Mouse (Mus musculus): ENCODE measurements at regions not wholly inside any gene's neighbourhood (a gene's known extent, or its start where the extent isn't known, plus 50 kb on each side); places are given as distances from the start of the nearest gene placed in this dataset.

- DNase-seq, result no peak
Measured at GRCm38 (mm10) chr10:53165036-53165435, 172.4 kb upstream of the Pln start.

GRCm38 (mm10) chr10:53167767-53168166 lies 169.7 kb upstream of the Pln start:
- no peak for DNase-seq

GRCm38 (mm10) chr10:53174038-53174564 lies 163.4 kb upstream of the Pln start:
- no peak for DNase-seq

GRCm38 (mm10) chr10:53175946-53176345 lies 161.5 kb upstream of the Pln start:
- no peak for DNase-seq

- no peak for DNase-seq
Measured at GRCm38 (mm10) chr10:53178561-53178960, 158.9 kb upstream of the Pln start.

GRCm38 (mm10) chr10:53179109-53179508 lies 158.4 kb upstream of the Pln start:
- DNase-seq, result peak in 1 of 2 experiments; percentile 37

GRCm38 (mm10) chr10:53180751-53181151 lies 156.7 kb upstream of the Pln start:
- DNase-seq, result no peak

- no peak for DNase-seq
Measured at GRCm38 (mm10) chr10:53181413-53181812, 156.1 kb upstream of the Pln start.

- peak in 1 of 2 experiments; percentile 16 for DNase-seq
Measured at GRCm38 (mm10) chr10:53208466-53208865, 129.0 kb upstream of the Pln start.

- DNase-seq, result no peak
Measured at GRCm38 (mm10) chr10:53209916-53210315, 127.6 kb upstream of the Pln start.

Measured in kidney, postnatal 25 days (tissue).